Mouse (Mus musculus): Measurements from ENCODE around the gene Lime1.

DNA sequence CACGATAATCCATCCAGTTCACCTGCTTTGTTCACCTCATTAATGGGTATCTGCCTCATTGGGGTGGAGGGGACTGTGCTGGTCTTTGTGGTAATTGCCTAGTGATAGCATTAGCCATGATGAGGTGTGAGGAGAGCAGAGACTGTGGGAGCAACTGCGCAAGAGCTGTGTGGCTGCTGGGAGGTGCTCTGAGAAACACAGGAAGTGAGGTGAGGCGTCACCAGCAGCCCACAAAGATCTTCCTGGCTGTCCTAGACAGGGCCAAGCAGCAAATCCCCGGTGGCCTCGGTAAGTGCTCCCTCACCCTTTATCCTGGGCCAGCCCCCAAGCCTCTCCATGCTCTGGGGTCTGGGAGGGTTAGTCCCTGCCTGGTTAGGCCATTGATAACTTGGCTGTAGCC is 1.2 kb downstream of the Lime1 start:
- TF ChIP-seq CTCF (IDR thresholded peaks at IDR 0.05; ENCODE audit: extremely low read depth, insufficient read length, insufficient replicate concordance, low read depth, low read length) = no peak
- no peak for TF ChIP-seq POLR2A (IDR thresholded peaks at IDR 0.05; ENCODE audit: low read depth, low read length)

All from small intestine, adult 2 months (tissue).